Mouse (Mus musculus) forebrain, embryonic 16.5 days (tissue): Measurements from ENCODE around the gene Phgr1. TPM values are rescaled to one million over a fixed set of nuclear protein-coding genes. Genes with fewer than 3 reads are reported as not detected.
A peak's percentile ranks its signal among the peaks of the same experiment; 100 is the strongest.

ENCODE experiments used
- ATAC-seq: fragments of 200-750 bp; cut with Nextera tagmentation; 2 replicates; pipeline ENCODE4 v1.8.0; 2017; ENCODE audit warnings: mild to moderate bottlenecking, moderate library complexity
- H3K27ac ChIP-seq: fragments of 300-500 bp; sonication (generic); 2 replicates; pipeline ENCODE4 v1.5.1; 2014; ENCODE audit warnings: low read length, control low read depth
- H3K27me3 ChIP-seq: fragments of 300-500 bp; sonication (generic); replicated peaks from 2 replicates; pipeline ENCODE4 v1.6.1; 2014; ENCODE audit warnings: low read length; ENCODE audit not compliant: control insufficient read depth, insufficient read depth
- H3K36me3 ChIP-seq: fragments of 300-500 bp; sonication (generic); 2 replicates; pipeline ENCODE4 v1.6.1; 2014; ENCODE audit not compliant: control insufficient read depth, insufficient read depth
- H3K4me1 ChIP-seq: fragments of 300-500 bp; sonication (generic); replicated peaks from 2 replicates; pipeline ENCODE4 v1.6.1; 2014; ENCODE audit warnings: low read length; ENCODE audit not compliant: control insufficient read depth, insufficient read depth
- H3K4me2 ChIP-seq: fragments of 300-500 bp; sonication (generic); 2 replicates; pipeline ENCODE4 v1.6.1; 2014; ENCODE audit warnings: mild to moderate bottlenecking, low read length, control low read depth
- H3K4me3 ChIP-seq: fragments of 300-500 bp; sonication (generic); replicated peaks from 2 replicates; pipeline ENCODE4 v1.5.1; 2014; ENCODE audit warnings: mild to moderate bottlenecking, low read length, control low read depth
- H3K9ac ChIP-seq: fragments of 300-500 bp; sonication (generic); replicated peaks from 2 replicates; pipeline ENCODE4 v1.6.1; 2014; ENCODE audit warnings: low read depth, low read length, control low read depth
- H3K9me3 ChIP-seq: fragments of 300-500 bp; sonication (generic); 2 replicates; pipeline ENCODE4 v1.6.1; 2016; ENCODE audit warnings: low read length; ENCODE audit not compliant: control insufficient read depth
- WGBS: fragments of 180-500 bp; shearing (Covaris S2); extraction: QIAGEN DNeasy Blood & Tissue Kit; methylation state at CpG from one replicate; pipeline ENCODE4 v1.1.7; 2014; 5-methylcytosine and 5-hydroxymethylcytosine counted together
- polyA plus RNA-seq: library from polyadenylated mRNA; unstranded; fragments of >200 nt; fragmentation: Nextera tagmentation; extraction: Ambion mirVana; gene quantifications from 2 replicates; pipeline ENCODE4 v1.2.1, GENCODE M21; 2015

The Phgr1 gene
- polyA plus RNA-seq, 1 experiment from 2014 or later = not detected

DNA sequence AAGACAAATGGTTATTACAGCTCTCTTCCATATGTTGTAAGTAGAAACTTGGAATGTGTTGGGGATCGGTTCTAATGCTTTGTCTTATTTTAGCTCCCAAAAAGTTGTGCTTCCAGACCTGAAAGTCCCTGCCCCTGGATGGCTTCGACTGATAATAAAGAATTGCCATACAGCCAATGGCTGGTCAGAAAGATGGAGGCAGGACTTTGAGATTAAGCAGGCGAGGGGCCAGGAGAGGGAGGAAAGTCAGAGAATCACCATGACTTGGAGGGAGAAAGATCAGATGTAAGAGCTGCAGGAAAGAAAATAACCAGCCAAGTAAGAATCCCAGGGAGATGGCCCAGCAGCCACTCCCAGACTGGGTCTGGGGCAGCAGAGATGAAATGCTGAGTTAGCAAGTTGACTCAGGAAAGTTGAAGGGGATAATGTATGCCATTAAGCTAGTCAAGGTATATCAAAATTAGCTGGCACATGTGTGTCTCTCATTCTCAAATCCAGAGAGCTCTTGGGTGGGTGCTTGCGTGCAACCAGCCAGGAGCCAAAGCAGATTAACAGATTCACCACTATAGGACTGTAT is 30.1 kb downstream of the Phgr1 start:
- no peaks in the 10 kb centered on the region for H3K36me3 ChIP-seq
- H3K27ac ChIP-seq = no peak overlapping the region
- no peak overlapping the region for H3K4me2 ChIP-seq
- H3K4me1 ChIP-seq = no peaks in the 10 kb centered on the region
- H3K9ac ChIP-seq = no peak overlapping the region
- 66% methylated on average over 4 of the region's 4 CpGs for WGBS
- H3K27me3 ChIP-seq = no peaks in the 10 kb centered on the region
- no peaks in the 10 kb centered on the region for H3K9me3 ChIP-seq
- ATAC-seq = no peak
- no peak overlapping the region for H3K4me3 ChIP-seq

DNA sequence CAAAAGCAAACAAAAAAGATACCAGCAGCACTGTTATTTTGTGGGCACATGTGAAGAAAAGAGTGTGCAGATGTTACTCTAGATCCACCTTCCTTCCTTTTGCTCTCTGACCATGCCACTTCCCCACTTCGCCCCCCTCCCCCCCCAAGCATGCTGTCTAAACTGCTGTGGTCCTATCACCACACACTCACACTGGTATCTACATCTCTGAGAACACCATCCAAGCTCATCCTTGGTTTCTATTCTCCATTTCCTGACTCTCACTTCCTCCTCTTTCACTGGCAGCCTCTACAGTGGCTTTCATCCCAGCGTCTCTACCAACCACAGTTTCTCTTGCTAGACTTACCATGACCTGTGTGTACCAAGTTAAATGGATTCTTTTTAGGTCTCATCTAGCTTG is 31.9 kb downstream of the Phgr1 start:
- no peak overlapping the region for H3K4me3 ChIP-seq
- H3K27me3 ChIP-seq = no peaks in the 10 kb centered on the region
- H3K36me3 ChIP-seq = no peaks in the 10 kb centered on the region
- no peak overlapping the region for H3K9ac ChIP-seq
- WGBS = 80% methylated on average over 2 of the region's 2 CpGs
- no peak for ATAC-seq
- H3K27ac ChIP-seq = no peak overlapping the region
- no peaks in the 10 kb centered on the region for H3K4me1 ChIP-seq
- H3K9me3 ChIP-seq = no peaks in the 10 kb centered on the region
- H3K4me2 ChIP-seq = no peak overlapping the region

DNA sequence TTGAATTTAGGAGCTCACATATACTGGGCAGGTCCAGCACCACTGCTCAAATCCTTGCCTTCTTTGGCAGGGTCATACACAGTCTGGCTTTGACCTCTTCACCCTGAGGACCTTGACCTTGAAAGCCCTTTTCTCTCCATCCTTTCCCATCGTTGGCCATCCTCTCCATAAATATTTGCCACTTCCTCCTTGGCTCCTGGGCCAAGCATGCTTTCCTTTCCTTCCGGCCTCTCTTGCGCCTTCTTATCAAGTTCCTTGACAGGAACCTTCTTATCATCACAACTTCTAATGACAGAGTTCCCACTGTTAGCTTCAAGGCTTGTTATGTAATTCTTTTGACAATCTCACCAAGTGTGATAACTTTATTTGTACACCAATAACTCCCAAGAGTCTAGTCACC is 32.6 kb downstream of the Phgr1 start:
- Histone ChIP-seq H3K4me3 (no peak overlapping the region), H3K27ac (no peak overlapping the region), H3K36me3 (no peaks in the 10 kb centered on the region), H3K9me3 (no peaks in the 10 kb centered on the region), H3K9ac (no peak overlapping the region), H3K4me2 (no peak overlapping the region), H3K4me1 (no peaks in the 10 kb centered on the region), H3K27me3 (no peaks in the 10 kb centered on the region)
- no peak for ATAC-seq
- WGBS = 82% methylated on average over 3 of the region's 3 CpGs

DNA sequence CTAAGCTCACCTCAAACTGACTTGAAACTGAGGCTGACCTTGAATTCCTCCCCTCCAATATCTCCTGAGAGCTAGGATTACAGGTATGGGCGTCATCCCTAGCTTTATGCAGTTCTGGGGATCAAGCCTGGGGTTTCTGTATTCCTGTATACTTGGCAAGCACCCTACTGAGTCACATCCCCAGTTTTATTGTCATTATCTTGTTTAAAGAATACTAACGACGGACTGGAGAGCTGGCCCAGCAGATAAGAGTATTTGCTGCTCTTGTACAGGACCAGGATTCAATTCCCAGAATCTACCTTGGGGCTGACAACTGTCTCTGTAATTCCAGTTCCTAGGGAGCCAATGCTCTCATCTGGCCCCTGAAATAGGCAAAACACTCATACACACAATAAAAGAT is 33.2 kb downstream of the Phgr1 start:
- no peaks in the 10 kb centered on the region for H3K4me1 ChIP-seq
- no peaks in the 10 kb centered on the region for H3K9me3 ChIP-seq
- no peak overlapping the region for H3K9ac ChIP-seq
- no peak for ATAC-seq
- H3K27ac ChIP-seq = no peak overlapping the region
- H3K4me3 ChIP-seq = no peak overlapping the region
- H3K27me3 ChIP-seq = no peaks in the 10 kb centered on the region
- 37% methylated on average over 3 of the region's 3 CpGs for WGBS
- H3K4me2 ChIP-seq = no peak overlapping the region
- H3K36me3 ChIP-seq = no peaks in the 10 kb centered on the region

DNA sequence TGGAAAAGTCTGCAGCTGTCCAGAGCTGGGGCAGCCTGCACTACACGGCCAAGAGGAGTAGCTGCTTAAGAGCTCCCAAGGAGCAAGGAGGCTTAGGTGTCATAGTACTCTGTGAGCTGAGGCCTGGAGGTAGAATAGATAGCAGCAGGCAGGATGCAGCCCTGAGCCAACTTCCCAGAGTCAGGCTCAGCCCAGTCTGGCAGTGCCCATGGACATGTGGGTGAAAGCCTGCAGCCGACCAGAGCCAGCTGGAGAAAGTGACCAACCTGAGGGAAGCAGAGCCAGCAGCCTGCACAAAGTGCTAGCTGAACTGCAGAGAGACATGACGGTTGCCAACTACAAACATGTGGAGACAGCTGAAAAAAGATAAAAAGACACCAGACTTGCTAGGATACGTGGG is 34.3 kb downstream of the Phgr1 start:
- H3K4me2 ChIP-seq = no peak overlapping the region
- no peaks in the 10 kb centered on the region for H3K27me3 ChIP-seq
- H3K27ac ChIP-seq = no peak overlapping the region
- no peaks in the 10 kb centered on the region for H3K9me3 ChIP-seq
- WGBS = 66% methylated on average over 4 of the region's 4 CpGs
- ATAC-seq = no peak
- no peak overlapping the region for H3K4me3 ChIP-seq
- no peaks in the 10 kb centered on the region for H3K4me1 ChIP-seq
- H3K36me3 ChIP-seq = no peaks in the 10 kb centered on the region
- H3K9ac ChIP-seq = no peak overlapping the region

DNA sequence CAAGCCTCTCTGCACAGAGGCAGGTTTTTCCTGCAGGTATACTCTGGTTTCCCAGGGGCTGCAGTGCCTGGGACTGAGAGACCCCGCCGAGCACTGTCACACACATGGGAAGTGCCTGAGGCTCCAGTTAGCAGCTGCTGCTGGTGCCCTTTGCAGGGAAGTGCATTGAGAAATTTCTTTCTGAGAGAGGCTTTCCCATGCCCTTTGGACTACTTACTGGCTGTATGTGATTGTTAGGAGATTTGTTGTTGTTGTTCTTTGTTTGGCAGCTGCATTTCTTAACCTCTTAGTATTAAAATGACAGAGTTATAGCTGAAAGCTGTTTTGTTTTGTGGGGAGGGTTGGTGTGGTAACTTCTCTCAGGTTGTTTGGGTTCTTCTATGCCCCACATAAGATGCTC is 38.3 kb downstream of the Phgr1 start:
- Histone ChIP-seq H3K4me2 (no peak overlapping the region), H3K36me3 (no peaks in the 10 kb centered on the region), H3K4me1 (peaks cover 16% of the 10 kb centered on the region), H3K9me3 (no peaks in the 10 kb centered on the region), H3K9ac (no peak overlapping the region), H3K27ac (no peak overlapping the region), H3K27me3 (no peaks in the 10 kb centered on the region), H3K4me3 (no peak overlapping the region)
- WGBS = 27% methylated on average over 2 of the region's 2 CpGs
- ATAC-seq = no peak

DNA sequence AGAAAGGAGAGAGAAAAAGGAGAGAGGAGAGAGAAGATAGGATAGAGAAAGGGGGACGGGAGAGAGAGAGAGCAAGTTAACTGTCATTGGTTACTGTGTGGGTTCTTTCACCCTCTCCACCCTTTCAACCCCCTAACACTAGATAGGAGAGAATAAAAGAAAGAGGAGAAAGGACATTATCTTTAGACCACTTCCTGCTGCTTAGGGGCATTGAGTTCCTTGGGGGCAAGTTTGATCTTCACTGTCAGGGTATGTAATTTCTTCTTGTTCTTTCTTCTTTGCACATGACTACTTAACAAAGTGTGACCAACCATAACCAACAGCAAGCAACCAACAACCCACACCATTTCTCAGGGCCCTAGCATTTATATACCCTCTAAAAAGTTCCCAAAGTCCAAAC is 40.2 kb downstream of the Phgr1 start:
- no peak for ATAC-seq
- no peak overlapping the region for H3K4me2 ChIP-seq
- no peak overlapping the region for H3K27ac ChIP-seq
- no peaks in the 10 kb centered on the region for H3K36me3 ChIP-seq
- no peaks in the 10 kb centered on the region for H3K27me3 ChIP-seq
- H3K4me1 ChIP-seq = peaks cover 16% of the 10 kb centered on the region
- no peaks in the 10 kb centered on the region for H3K9me3 ChIP-seq
- H3K4me3 ChIP-seq = no peak overlapping the region
- WGBS = 78% methylated on average over 1 of the region's 1 CpGs
- no peak overlapping the region for H3K9ac ChIP-seq

DNA sequence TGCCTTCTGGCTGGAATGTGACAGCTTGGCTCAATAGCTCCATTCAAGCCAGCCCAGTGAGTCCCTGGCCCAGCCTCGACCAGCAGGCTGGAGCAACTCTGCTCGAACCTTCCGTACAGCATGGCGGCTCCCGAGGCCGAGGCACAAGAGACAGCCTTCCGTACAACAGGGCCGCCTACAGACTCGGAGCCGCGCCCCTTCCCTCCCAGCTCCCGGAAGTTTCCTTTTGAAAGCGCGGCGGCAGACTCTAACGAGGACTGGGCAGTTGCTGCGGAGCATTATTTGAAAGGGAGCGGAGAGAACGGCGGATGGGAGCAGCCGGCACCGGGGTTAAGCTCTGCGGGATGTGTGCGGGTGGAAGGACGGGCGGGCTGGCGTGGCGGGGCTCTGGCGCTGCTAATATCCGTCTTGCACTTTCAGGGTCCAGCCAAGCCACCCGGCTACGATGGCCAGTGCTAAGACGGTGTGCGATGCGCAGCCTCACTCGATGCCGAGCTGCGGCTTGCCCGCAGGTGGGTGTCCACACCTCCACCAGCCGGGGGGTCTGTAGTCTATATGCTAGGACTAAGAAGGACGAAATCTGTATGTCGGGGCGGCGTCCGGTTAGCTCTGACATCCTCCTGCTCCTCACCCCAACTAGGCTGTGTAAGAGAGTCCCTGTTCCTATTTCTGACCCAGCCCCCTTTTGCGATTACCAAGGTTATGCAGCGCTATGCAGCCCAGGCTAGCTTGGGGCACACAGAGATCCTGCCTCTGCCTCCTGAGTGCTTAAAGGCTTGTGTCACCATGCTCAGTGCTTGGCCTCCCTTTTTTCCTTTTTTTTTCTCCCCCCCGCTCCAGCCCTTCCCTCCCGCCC is 41.6 kb downstream of the Phgr1 start, which contains the start of gene Knstrn:
Gene Knstrn, plus strand, starts transcription at position 23 of the 856 bp plus-strand sequence.
- H3K4me3 ChIP-seq = peak within 1 kb of the TSS; percentile 75
- under 1% methylated on average over 49 of the region's 49 CpGs for WGBS
- H3K36me3 ChIP-seq = no peaks in the 10 kb centered on the region
- no peak within 1 kb of the TSS for H3K27ac ChIP-seq
- peak within 1 kb of the TSS; percentile 64 for H3K9ac ChIP-seq
- no peaks in the 10 kb centered on the region for H3K9me3 ChIP-seq
- H3K4me2 ChIP-seq = peak within 1 kb of the TSS; percentile 97
- H3K27me3 ChIP-seq = no peaks in the 10 kb centered on the region
- peaks cover 16% of the 10 kb centered on the region for H3K4me1 ChIP-seq
- ATAC-seq = peak; percentile 99

DNA sequence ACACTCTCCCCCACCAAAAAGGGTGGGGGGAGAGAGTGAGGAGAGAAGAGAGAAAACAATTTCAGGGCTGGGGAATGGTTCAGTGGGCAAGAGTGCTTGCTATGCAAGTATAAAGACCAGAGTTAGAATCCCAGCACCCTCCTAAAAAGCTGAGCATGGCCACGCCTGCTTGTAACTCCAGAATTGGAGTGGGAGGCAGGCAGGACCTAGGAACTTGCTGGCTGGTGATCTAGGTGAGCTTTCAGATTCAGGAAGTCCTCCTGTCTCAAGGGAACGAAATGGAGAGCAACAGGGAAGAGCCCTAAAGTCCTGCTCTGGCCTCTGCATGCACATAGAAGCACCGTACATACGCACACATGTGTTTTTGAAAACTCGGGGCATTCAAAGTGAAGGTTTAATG is 50.2 kb downstream of the Phgr1 start:
- H3K9ac ChIP-seq = no peak overlapping the region
- no peaks in the 10 kb centered on the region for H3K9me3 ChIP-seq
- H3K4me2 ChIP-seq = no peak overlapping the region
- no peaks in the 10 kb centered on the region for H3K4me1 ChIP-seq
- no peak overlapping the region for H3K27ac ChIP-seq
- 96% methylated on average over 5 of the region's 5 CpGs for whole genome bisulfite sequencing
- no peak for ATAC-seq
- no peaks in the 10 kb centered on the region for H3K36me3 ChIP-seq
- H3K4me3 ChIP-seq = no peak overlapping the region
- no peaks in the 10 kb centered on the region for H3K27me3 ChIP-seq
